Comparison of ENCODE assay signal across 19 mouse cellular contexts in genomic region chr4:119181456-119181855, GRCm38 (mm10). TPM values are rescaled to one million over a fixed set of nuclear protein-coding genes. Genes with fewer than 3 reads are reported as not detected.
DNase-seq lines count a peak whose midpoint lies in the region; ATAC-seq and TF ChIP-seq lines count a peak whose summit lies in the region.
"Had no signal": no experiment of that assay in that cellular context is flagged by ENCODE, and none has a peak within 500 bp of the region (broad histone marks: within the 10 kb centered on the region; RNA-seq: fewer than 3 reads in every experiment).

No protein-coding gene starts in this region.

- TF ChIP-seq POLR2A in lung, adult 2 months (IDR thresholded peaks at IDR 0.05; ENCODE audit: borderline replicate concordance, extremely low read depth, low read depth, low read length), result no peak

- ATAC-seq in heart, embryonic 11.5 days (replicated peaks; ENCODE audit: insufficient number of reproducible peaks, low FRiP score, low TSS enrichment), result no peak
- no peak for ATAC-seq in lung, postnatal 0 days
- no peak for ATAC-seq in liver, embryonic 11.5 days (replicated peaks; ENCODE audit: low FRiP score)
- peak; percentile 91 for ATAC-seq in neutrophil, adult 5-6 weeks (ENCODE audit: extremely low read depth, insufficient number of reproducible peaks, low FRiP score, poor library complexity, severe bottlenecking)
- no peak for ATAC-seq in forebrain, embryonic 12.5 days (ENCODE audit: low FRiP score)
- ATAC-seq: Patski had no signal

- DNase-seq in heart, adult 11 months, result peak; percentile 94
- DNase-seq in lung, postnatal 0 days (ENCODE audit: low spot score), result peak; percentile 32
- no peak for DNase-seq in lung, adult 2 months
- DNase-seq in liver, embryonic 11.5 days (ENCODE audit: low spot score), result no peak
- no peak for DNase-seq in gastrocnemius, adult 8-10 months (ENCODE audit: low spot score in 2 of 2)
- DNase-seq: cerebellum, postnatal 25 days; gastrocnemius, postnatal 36 days; heart, postnatal 4 days; kidney, adult 8-10 months; left cerebral cortex, postnatal 4 days; thymus, postnatal 25 days had no signal

- H3K27me3 ChIP-seq in heart, embryonic 11.5 days (ENCODE audit: control insufficient read depth, insufficient read depth, low read length), result no peaks in the 10 kb centered on the region
- H3K27me3 ChIP-seq in lung, postnatal 0 days (replicated peaks; ENCODE audit: insufficient read depth, low read length), result no peaks in the 10 kb centered on the region
- no peaks in the 10 kb centered on the region for H3K27me3 ChIP-seq in liver, embryonic 11.5 days (replicated peaks; ENCODE audit: control insufficient read depth, insufficient read depth, low read length)
- 0 out of 2 replicates have a peak, but pooled peaks cover 11% of the 10 kb centered on the region for H3K27me3 ChIP-seq in forebrain, embryonic 12.5 days
- H3K27me3 ChIP-seq: embryonic facial prominence, embryonic 12.5 days; heart, embryonic 13.5 days had no signal

- no peaks in the 10 kb centered on the region; the same call in 1 of the 2 replicates for H3K4me1 ChIP-seq in heart, embryonic 11.5 days (ENCODE audit: control insufficient read depth, insufficient read depth, low read length)
- no peaks in the 10 kb centered on the region for H3K4me1 ChIP-seq in lung, postnatal 0 days (ENCODE audit: insufficient read depth, low read depth, low read length)
- H3K4me1 ChIP-seq in lung, adult 2 months (ENCODE audit: control insufficient read depth, insufficient read depth, low read length), result no peaks in the 10 kb centered on the region
- peaks cover 13% of the 10 kb centered on the region for H3K4me1 ChIP-seq in liver, embryonic 11.5 days (replicated peaks; ENCODE audit: control insufficient read depth, insufficient read depth, low read length)
- H3K4me1 ChIP-seq in forebrain, embryonic 12.5 days, result no peaks in the 10 kb centered on the region
- H3K4me1 ChIP-seq: embryonic facial prominence, embryonic 12.5 days had no signal

- 88% methylated on average over 9 of the region's 9 CpGs for WGBS in heart, embryonic 11.5 days (ENCODE audit: insufficient replicate concordance)
- WGBS in lung, postnatal 0 days, result 71% methylated on average over 9 of the region's 9 CpGs
- 70% methylated on average over 9 of the region's 9 CpGs for WGBS in lung, adult 2 months
- WGBS in liver, embryonic 11.5 days, result 70% methylated on average over 9 of the region's 9 CpGs
- WGBS in forebrain, embryonic 12.5 days, result 94% methylated on average over 9 of the region's 9 CpGs

- H3K9ac ChIP-seq in heart, embryonic 11.5 days (ENCODE audit: low read depth, low read length), result no peak overlapping the region
- no peak overlapping the region for H3K9ac ChIP-seq in lung, postnatal 0 days (replicated peaks; ENCODE audit: low read depth)
- no peak overlapping the region for H3K9ac ChIP-seq in liver, embryonic 11.5 days (ENCODE audit: low read depth, low read length)
- no peak overlapping the region for H3K9ac ChIP-seq in forebrain, embryonic 12.5 days
- H3K9ac ChIP-seq: embryonic facial prominence, embryonic 12.5 days; heart, embryonic 13.5 days had no signal

- no peaks in the 10 kb centered on the region for H3K9me3 ChIP-seq in heart, embryonic 11.5 days (replicated peaks; ENCODE audit: control insufficient read depth, low read length)
- H3K9me3 ChIP-seq in lung, postnatal 0 days (ENCODE audit: low read length), result no peaks in the 10 kb centered on the region
- no peaks in the 10 kb centered on the region for H3K9me3 ChIP-seq in liver, embryonic 11.5 days (ENCODE audit: control insufficient read depth, low read length)
- H3K9me3 ChIP-seq in forebrain, embryonic 12.5 days, result no peaks in the 10 kb centered on the region
- H3K9me3 ChIP-seq: embryonic facial prominence, embryonic 12.5 days; heart, embryonic 13.5 days had no signal

- no peak for TF ChIP-seq EP300 in lung, postnatal 0 days (IDR thresholded peaks at IDR 0.05)

- H3K27ac ChIP-seq in heart, embryonic 11.5 days (ENCODE audit: low read depth, low read length), result no peak overlapping the region
- H3K27ac ChIP-seq in lung, postnatal 0 days (ENCODE audit: low read length), result no peak overlapping the region
- peak overlapping the region; percentile 13; the same call in 1 of the 2 replicates for H3K27ac ChIP-seq in liver, embryonic 11.5 days (ENCODE audit: low read depth, low read length)
- no peak overlapping the region for H3K27ac ChIP-seq in forebrain, embryonic 12.5 days
- H3K27ac ChIP-seq: embryonic facial prominence, embryonic 12.5 days; heart, embryonic 13.5 days had no signal

- H3K36me3 ChIP-seq in heart, embryonic 11.5 days (ENCODE audit: control insufficient read depth, insufficient read depth, low read length), result no peaks in the 10 kb centered on the region
- H3K36me3 ChIP-seq in lung, postnatal 0 days (ENCODE audit: insufficient read depth, low read length), result no peaks in the 10 kb centered on the region
- H3K36me3 ChIP-seq in liver, embryonic 11.5 days (ENCODE audit: control insufficient read depth, insufficient read depth, low read length), result peaks cover 36% of the 10 kb centered on the region
- H3K36me3 ChIP-seq in forebrain, embryonic 12.5 days (replicated peaks), result no peaks in the 10 kb centered on the region
- H3K36me3 ChIP-seq: embryonic facial prominence, embryonic 12.5 days; heart, embryonic 13.5 days had no signal

- no peak overlapping the region for H3K4me2 ChIP-seq in heart, embryonic 11.5 days
- H3K4me2 ChIP-seq in lung, postnatal 0 days (replicated peaks; ENCODE audit: low read depth, low read length), result no peak overlapping the region
- no peak overlapping the region for H3K4me2 ChIP-seq in liver, embryonic 11.5 days
- no peak overlapping the region for H3K4me2 ChIP-seq in forebrain, embryonic 12.5 days
- H3K4me2 ChIP-seq: embryonic facial prominence, embryonic 12.5 days; heart, embryonic 13.5 days; midbrain, embryonic 11.5 days had no signal

- TF ChIP-seq CTCF in lung, postnatal 0 days (IDR thresholded peaks at IDR 0.05), result no peak
- TF ChIP-seq CTCF in lung, adult 2 months (IDR thresholded peaks at IDR 0.05; ENCODE audit: insufficient read depth, low read length), result no peak

- no peak overlapping the region for H3K4me3 ChIP-seq in heart, embryonic 11.5 days (ENCODE audit: low read depth, low read length)
- no peak overlapping the region for H3K4me3 ChIP-seq in lung, postnatal 0 days (ENCODE audit: low read depth, low read length)
- H3K4me3 ChIP-seq in lung, adult 2 months (replicated peaks; ENCODE audit: extremely low read depth, low read depth, low read length), result no peak overlapping the region
- H3K4me3 ChIP-seq in liver, embryonic 11.5 days (ENCODE audit: low read depth, low read length), result no peak overlapping the region
- no peak overlapping the region for H3K4me3 ChIP-seq in forebrain, embryonic 12.5 days (replicated peaks)
- H3K4me3 ChIP-seq: embryonic facial prominence, embryonic 12.5 days; heart, embryonic 13.5 days had no signal

RNA-seq across cellular contexts. Expression of gene Zfp691, which starts 7.5 kb away (rescaled TPM):
- 10.9 and 13.7 TPM in 2 replicates for polyA plus RNA-seq in heart, embryonic 11.5 days (2014; fragmentation: Nextera tagmentation; extraction: Ambion mirVana)
- polyA plus RNA-seq in lung, postnatal 0 days (2015; fragmentation: Nextera tagmentation; extraction: Ambion mirVana), result 4.6 and 5.8 TPM in 2 replicates
- polyA plus RNA-seq in lung, adult 2 months (2012; rRNA removed), result 8.9 and 10.1 TPM in 2 replicates
- polyA plus RNA-seq in liver, embryonic 11.5 days (2014; fragmentation: Nextera tagmentation; extraction: Ambion mirVana), result 5.4 and 8.1 TPM in 2 replicates
- total RNA-seq in neutrophil, adult 5-6 weeks (2017), result 6.9 and 10.3 TPM in 2 replicates
- total RNA-seq in gastrocnemius, adult 8-10 months (2022), result 10 to 100 TPM; 15.2 to 18.5 (median 16.8) TPM
- 7.8 and 9.9 TPM in 2 replicates for polyA plus RNA-seq in forebrain, embryonic 12.5 days (2016; fragmentation: Nextera tagmentation; extraction: Ambion mirVana)

RNA-seq across cellular contexts. Expression of gene Ermap, which starts 8.4 kb away (rescaled TPM):
- 34.7 and 58.1 TPM in 2 replicates for polyA plus RNA-seq in heart, embryonic 11.5 days (2014; fragmentation: Nextera tagmentation; extraction: Ambion mirVana)
- 1.9 and 2.2 TPM in 2 replicates for polyA plus RNA-seq in lung, postnatal 0 days (2015; fragmentation: Nextera tagmentation; extraction: Ambion mirVana)
- 0.06 and 0.66 TPM in 2 replicates for polyA plus RNA-seq in lung, adult 2 months (2012; rRNA removed)
- 263 and 274 TPM in 2 replicates for polyA plus RNA-seq in liver, embryonic 11.5 days (2014; fragmentation: Nextera tagmentation; extraction: Ambion mirVana)
- 0.12 and 0.49 TPM in 2 replicates for total RNA-seq in neutrophil, adult 5-6 weeks (2017)
- not detected for total RNA-seq in gastrocnemius, adult 8-10 months (2022)
- 3.6 and 5.1 TPM in 2 replicates for polyA plus RNA-seq in forebrain, embryonic 12.5 days (2016; fragmentation: Nextera tagmentation; extraction: Ambion mirVana)
- total RNA-seq: gastrocnemius, postnatal 36 days had no signal
- polyA plus RNA-seq: Patski had no signal

RNA-seq across cellular contexts. Expression of gene Svbp, which starts 13.7 kb away (rescaled TPM):
- polyA plus RNA-seq in heart, embryonic 11.5 days (2014; fragmentation: Nextera tagmentation; extraction: Ambion mirVana), result 138 and 143 TPM in 2 replicates
- polyA plus RNA-seq in lung, postnatal 0 days (2015; fragmentation: Nextera tagmentation; extraction: Ambion mirVana), result 99.9 and 101 TPM in 2 replicates
- 18.1 and 24.0 TPM in 2 replicates for polyA plus RNA-seq in lung, adult 2 months (2012; rRNA removed)
- polyA plus RNA-seq in liver, embryonic 11.5 days (2014; fragmentation: Nextera tagmentation; extraction: Ambion mirVana), result 169 and 174 TPM in 2 replicates
- 50.2 and 63.6 TPM in 2 replicates for total RNA-seq in neutrophil, adult 5-6 weeks (2017)
- total RNA-seq in gastrocnemius, adult 8-10 months (2022), result 10 to 100 TPM in 2 of 4 experiments, 1 to 10 TPM in 2; 8.7 to 12.2 (median 10.1) TPM
- 156 and 162 TPM in 2 replicates for polyA plus RNA-seq in forebrain, embryonic 12.5 days (2016; fragmentation: Nextera tagmentation; extraction: Ambion mirVana)

RNA-seq across cellular contexts. Expression of gene Tmem269, which starts 36.6 kb away (rescaled TPM):
- not detected in 2 replicates for polyA plus RNA-seq in heart, embryonic 11.5 days (2014; fragmentation: Nextera tagmentation; extraction: Ambion mirVana)
- polyA plus RNA-seq in lung, postnatal 0 days (2015; fragmentation: Nextera tagmentation; extraction: Ambion mirVana), result 0.10 and 0.18 TPM in 2 replicates
- 0.25 and 0.28 TPM in 2 replicates for polyA plus RNA-seq in lung, adult 2 months (2012; rRNA removed)
- not detected in 2 replicates for polyA plus RNA-seq in liver, embryonic 11.5 days (2014; fragmentation: Nextera tagmentation; extraction: Ambion mirVana)
- not detected in 2 replicates for total RNA-seq in neutrophil, adult 5-6 weeks (2017)
- total RNA-seq in gastrocnemius, adult 8-10 months (2022), result under 1 TPM in 1 of 4 experiments, not detected in 3; 0.24 TPM
- not detected in 2 replicates for polyA plus RNA-seq in forebrain, embryonic 12.5 days (2016; fragmentation: Nextera tagmentation; extraction: Ambion mirVana)
- total RNA-seq: gastrocnemius, postnatal 36 days; heart, postnatal 4 days had no signal
- polyA plus RNA-seq: embryonic facial prominence, embryonic 12.5 days; heart, embryonic 13.5 days; lung, embryonic 16.5 days; Patski had no signal

RNA-seq across cellular contexts. Expression of gene AU022252, which starts 51.1 kb away (rescaled TPM):
- 33.2 and 34.7 TPM in 2 replicates for polyA plus RNA-seq in heart, embryonic 11.5 days (2014; fragmentation: Nextera tagmentation; extraction: Ambion mirVana)
- 16.9 and 21.1 TPM in 2 replicates for polyA plus RNA-seq in lung, postnatal 0 days (2015; fragmentation: Nextera tagmentation; extraction: Ambion mirVana)
- 3.4 and 6.5 TPM in 2 replicates for polyA plus RNA-seq in lung, adult 2 months (2012; rRNA removed)
- polyA plus RNA-seq in liver, embryonic 11.5 days (2014; fragmentation: Nextera tagmentation; extraction: Ambion mirVana), result 30.7 and 33.3 TPM in 2 replicates
- 5.9 and 8.1 TPM in 2 replicates for total RNA-seq in neutrophil, adult 5-6 weeks (2017)
- total RNA-seq in gastrocnemius, adult 8-10 months (2022), result 10 to 100 TPM; 29.7 to 35.6 (median 31.5) TPM
- polyA plus RNA-seq in forebrain, embryonic 12.5 days (2016; fragmentation: Nextera tagmentation; extraction: Ambion mirVana), result 36.2 and 37.8 TPM in 2 replicates

Comparison
In these comparisons a context has a peak if more than half of its experiments do, and no peak if none do; other contexts are left out.
1. DNase-seq: peak in heart, adult 11 months (single experiment) and lung, postnatal 0 days (single experiment); none in lung, adult 2 months (single experiment), liver, embryonic 11.5 days (single experiment) and gastrocnemius, adult 8-10 months (0 of 2).